Mouse (Mus musculus): Measurements from ENCODE around the gene Hnrnpa3.

The Hnrnpa3 gene

DNA sequence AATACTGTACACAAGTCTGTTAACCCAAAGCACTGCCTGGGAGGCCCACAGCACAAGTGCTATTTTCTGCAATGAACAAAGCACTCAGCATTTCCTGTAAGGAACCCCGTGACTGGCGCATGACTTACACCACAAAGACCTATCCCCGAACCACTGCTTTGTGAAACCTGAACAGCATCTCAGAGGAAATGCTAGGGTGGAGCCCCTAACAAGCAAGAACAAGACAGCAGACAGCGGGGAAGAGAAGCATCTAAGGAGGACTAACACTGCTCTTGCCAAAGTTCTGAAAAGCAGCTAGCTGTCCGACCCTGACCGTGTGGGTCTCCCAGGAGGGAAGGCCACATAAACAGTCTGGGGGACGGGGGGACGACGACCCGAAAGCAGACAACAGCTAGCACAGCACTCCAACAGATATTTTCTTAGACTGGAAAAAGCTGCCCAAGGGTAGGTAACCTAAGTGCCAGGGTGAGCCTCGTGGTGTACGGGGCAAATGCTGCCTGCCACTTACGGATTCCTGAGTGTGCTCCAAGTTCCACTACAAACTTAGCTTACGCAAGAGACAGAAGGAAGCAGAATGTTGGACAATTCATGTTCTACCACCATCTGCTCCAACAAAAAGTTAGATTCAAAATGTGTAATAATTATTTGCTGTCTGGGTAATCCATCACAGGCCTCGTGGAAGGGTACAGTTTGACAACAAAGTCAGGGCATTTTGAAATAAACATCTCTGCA lies 24.1 kb downstream of the Hnrnpa3 start:
- DNase-seq: peak; percentile 99

DNA sequence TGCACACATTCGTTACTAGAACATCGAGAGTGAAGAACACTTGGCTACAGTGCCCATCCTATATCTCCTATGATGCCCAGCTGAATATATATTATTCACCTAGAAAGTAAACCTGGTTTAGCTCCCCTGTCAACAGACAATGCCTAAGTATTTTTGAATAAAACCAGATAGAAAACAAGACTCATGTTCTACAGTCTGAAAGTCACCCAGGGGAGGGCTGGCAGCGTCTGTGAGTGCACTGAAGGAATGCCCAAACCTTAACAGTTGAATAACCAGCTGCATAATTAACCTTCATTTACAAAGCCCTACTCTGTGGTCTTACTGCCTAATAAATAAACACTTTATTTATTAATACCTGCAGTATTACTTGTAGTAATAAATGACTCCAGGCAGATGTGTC lies 25.5 kb downstream of the Hnrnpa3 start:
- peak; percentile 51 for DNase-seq

DNA sequence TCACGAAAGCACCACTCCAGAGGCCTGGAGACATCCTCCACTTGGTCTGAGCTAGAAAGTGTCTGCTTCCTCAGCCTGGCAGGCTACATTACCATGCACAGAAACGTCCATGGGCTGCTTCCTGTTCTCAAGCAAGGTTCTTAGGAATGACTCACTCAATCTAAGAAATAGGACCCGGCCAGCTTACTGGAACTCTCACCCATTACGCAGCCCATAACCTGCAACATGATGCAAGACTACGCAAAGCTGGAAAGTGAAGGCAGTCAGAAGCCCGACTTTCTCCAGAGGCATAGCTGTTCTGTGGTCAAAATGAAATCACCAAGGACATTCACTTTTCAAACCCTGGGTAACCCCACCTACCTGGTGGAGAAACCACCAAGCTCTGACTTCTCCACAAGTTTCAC lies 26.4 kb downstream of the Hnrnpa3 start:
- peak; percentile 96 for DNase-seq

DNA sequence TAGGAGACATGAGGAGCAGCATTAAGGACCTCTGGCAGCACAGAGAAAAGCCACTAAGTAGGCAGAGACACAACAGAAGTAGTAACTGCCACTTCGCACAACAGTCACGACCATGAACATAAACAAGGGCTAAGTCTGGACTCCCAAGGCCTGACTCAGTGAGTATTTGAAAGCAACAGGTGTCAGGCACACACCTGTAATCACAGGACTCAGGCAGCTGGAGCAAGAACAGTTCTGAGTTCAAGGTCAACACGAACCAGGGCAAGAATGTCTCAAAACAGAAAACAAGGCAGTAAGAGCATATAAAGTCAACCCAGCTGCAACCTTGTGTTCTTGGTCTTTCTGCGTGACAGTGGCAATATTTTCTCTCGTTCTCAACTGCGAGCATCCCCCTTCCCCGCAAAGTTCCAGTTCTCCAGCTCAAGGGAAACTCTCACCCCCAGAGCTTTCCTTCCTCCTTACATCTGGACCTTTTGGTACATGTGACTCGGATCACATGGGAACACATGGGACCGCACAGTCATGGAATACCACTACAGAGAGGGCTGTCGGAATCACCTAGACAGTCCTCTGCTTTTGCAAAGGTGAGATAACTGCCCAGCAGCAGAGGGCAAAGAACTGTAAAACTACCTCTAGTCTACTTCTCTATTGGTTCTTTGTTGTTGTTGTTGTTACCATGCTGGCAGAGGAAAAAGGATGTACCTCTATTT lies 28.1 kb downstream of the Hnrnpa3 start:
- peak; percentile 90 for DNase-seq

DNA sequence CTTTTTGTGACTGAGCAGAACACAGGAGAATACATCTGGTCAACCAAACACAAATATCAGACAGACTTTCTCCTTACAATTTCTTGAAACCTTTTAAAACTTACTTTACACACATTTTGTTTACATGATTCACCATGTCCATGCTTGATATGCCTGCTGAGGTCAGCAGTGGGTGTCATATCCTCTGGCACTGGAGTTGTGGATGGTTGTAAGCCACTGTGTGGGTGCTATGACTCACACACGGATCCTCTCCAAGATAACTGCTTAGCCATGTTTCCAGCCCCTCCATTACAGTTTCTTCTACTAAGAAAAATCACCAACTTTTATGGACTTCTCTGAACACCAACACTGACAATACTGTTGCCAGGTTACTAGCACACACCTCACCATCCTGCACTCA lies 29.8 kb downstream of the Hnrnpa3 start:
- DNase-seq: peak; percentile 88

DNA sequence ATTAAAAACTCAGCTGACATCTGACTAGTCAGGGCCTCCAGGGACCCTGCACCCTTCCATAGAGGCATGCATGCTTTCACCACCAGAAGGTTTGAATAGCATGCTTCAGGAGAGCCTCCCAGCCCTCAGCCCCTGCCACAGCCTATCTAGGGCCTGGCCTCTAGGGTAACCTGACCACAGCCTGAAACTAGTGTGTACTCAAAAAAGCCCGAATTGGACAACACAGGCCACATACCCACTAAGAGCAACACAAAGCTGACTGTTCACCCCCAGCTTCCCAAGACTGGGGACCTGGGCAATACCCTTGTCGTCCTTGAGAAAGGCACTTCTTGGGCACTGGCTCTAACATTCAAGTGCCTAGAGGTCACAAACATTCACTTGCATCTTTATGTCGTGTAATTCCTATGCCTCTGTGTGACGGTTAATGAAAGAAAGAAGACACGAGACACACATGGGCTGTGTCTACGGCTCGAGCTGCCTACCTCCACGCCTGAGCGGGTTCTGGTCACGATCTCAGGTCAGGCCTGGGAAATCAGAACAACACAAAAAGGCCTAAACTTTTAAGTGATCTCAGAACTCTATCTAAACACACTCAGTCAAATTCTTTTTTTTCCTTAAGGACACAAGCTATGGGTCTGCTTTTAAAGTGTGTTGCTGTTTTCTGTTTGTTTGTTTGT lies 30.6 kb downstream of the Hnrnpa3 start:
- DNase-seq: peak; percentile 92

DNA sequence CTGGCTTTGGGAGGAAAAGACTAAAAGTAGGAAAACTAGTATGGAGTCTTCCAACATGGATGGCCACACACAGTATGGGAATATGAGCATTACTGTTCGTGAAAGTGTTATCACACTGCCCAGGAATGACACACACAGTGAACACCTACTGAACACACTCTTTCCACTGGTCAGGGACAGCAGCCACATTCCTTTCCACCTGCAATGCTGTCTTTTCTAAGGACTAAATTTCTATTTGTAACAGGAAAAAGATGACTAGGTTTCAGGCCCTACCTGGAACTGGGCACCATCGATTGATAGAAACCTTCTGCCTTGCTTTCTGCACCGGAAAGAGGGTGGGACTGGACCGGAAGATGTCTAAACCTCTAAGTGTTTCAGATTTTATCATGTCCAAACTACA lies 31.6 kb downstream of the Hnrnpa3 start:
- peak; percentile 79 for DNase-seq

DNA sequence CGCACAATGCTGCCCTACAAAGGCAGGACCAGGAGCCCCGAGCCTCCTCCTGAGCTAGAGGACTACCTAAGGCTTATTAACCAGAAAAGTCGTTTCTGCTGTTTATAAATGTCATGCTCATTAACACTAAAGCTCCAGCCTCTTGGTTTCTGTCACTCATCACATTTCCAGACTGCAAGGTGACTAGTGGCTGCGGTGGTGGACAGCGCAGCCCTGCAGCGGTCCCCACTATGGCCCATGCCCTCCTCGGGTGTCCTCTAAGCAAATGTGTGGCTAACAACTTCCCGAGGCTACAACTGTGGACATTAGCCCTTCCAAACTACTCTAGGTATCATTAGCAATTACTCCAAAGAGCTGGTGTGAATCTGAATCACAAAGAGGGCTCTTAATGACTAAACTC lies 32.3 kb downstream of the Hnrnpa3 start:
- peak; percentile 76 for DNase-seq

DNA sequence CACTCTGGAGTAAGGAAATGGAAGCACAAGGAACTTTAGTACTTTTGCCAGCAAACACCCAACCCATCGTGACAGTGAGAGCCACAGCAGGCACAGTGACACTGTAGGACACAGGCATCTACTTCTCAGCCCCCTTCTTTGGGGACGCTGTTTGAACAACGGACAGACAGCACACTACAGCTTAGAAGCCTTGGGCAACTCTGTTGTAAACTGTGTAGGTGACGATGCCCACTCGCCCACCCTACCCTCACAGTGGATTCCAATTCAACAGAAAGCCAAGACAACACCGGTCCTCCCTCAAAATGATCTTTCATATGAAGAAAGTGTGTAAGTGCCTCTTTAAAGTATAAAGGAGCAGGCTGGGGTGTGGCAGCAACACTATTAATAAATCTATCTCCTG lies 33.3 kb downstream of the Hnrnpa3 start:
- peak; percentile 79 for DNase-seq

DNA sequence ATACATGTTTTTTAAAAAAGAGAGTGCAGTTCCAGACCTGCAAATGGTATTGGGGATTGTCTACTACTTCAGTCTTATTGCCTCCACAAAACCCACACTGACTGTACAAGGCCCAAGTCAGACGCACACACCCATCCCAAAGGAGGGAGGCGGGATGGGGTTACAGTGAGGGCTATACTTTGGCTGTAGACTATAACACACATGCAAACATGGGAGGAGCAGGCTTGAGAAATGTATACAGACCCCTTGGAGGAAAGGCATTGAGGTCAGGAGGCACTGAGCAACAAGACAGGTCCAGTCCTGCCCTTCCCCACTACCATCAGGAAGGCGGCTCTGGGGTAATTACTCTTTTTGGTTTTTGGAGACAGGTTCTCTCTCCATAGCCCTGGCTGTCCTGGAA lies 35.9 kb downstream of the Hnrnpa3 start:
- peak; percentile 67 for DNase-seq

DNA sequence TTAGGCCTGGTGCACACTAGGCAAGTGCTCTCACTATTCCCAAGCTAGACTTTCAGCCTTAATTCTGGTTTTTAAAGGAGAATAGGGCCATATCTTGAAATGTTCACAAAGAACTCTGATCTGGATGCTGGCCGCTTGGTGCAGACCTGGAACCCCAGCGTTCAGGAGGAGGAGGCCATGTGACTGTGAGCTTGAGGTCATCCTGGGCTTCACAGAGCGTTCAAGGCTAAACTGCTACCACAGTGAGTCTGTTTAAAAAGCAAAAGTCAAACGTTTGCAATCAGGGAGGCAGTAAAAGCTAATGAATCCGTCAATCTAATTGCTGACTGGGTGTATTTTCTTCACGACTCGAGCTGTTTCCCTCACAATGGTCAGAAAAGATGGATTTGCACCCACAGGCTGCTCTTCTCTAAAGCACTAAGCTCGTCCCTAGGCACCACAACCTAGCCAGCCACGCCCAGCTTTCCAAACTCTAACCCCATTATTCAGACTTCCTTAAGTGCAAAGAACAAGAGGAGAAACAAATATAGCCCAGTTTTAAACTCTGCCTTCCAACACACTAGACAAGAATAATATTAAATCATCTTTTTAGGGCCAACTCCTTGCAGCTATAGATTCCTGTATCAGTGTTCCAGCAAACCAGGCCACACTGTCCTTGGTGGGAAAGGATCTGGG lies 36.8 kb downstream of the Hnrnpa3 start:
- DNase-seq: peak; percentile 80

DNA sequence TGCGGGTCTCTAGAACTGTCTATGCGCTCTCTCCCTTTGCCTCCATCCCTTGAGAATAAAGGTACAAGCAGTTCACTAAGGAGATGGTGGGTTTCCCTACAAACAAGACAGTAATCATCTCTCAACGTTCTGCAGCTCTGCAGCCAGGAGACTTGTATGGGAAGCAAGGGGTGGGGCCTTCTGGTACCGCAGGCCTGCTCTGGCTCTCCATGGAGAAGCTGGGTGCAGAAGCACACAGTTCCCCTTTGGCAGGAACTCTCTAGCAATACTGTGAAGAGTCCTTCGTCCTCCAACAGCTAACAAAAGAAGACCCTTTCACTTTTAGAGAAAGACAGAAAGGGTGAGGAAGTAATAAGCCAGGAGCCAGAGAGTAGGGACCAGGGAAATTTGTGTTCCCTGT lies 37.3 kb downstream of the Hnrnpa3 start:
- DNase-seq: peak; percentile 96

DNA sequence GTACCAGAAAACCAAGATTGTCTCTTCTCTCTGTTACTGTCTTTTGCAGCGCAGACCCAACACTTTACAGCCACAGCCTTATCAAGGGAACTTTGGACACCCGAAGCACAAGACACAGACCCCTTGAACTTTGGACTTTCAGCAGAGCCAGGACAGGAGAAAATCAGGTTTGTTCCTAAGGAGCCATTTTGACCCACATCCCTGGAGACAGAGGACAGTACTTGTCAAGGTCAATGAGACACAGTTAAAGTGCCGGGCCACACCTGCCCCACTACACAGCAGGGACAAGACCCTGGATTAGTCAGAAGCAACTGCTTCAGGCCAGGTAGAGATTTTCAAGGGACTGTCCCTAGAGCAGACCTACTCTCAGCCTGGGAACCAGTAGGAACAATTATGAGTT lies 38.2 kb downstream of the Hnrnpa3 start:
- peak; percentile 80 for DNase-seq

DNA sequence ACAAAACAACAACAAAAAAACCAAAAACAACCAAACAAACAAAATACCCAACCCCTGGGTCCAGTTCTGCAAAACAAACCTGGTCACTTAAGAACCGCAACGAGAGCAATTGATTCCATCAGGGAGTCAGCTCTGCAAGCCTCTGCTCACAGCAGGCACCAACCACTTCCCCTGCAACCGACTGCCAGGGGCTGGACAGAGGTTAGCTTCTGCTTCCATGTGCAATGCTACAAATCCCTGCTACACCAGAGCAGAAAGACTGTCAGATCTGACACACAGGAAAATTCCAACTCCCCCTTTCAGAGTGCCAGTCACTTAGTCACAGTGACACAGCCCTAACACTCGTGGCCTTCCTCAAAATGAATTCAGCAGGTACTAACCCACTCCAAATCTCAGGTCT lies 38.9 kb downstream of the Hnrnpa3 start:
- peak; percentile 87 for DNase-seq

DNA sequence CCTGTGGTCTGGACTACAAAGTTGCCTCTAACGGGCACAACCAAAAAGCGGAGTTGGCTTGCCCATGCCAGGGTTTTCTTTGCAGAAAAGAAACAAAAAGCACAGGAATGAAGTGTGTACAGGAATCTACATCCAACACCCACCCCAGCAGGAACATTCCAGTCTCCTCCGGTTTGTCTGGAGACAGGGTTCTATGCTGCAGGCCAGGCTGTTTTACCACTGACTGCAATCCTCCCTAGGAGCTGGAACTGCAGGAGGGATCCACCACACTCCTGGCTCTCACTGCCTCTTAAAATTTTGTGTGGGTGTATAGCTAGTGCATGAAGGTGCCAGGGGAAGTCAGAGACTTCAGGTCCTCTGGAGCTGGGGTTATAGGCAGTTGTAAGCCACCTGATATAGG lies 39.8 kb downstream of the Hnrnpa3 start:
- DNase-seq: peak; percentile 86

DNA sequence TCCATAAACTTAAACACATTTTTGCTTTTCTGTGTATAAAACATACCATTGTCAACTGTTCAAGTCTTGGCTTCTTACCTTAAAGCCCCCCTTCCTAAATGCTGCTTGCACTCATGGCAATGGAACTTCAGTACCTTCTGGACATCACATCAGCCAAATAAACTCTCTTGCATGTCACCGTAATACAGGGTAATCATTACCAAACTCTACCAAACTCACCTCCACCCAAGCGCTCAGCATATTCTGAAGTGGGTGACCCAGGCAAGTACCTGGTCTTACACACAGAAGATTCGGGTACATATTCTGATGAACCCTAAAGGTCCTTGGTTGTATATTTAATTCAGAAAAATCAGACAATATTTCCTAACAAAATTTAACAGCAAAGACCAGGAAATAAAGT lies 41.5 kb downstream of the Hnrnpa3 start:
- DNase-seq: no peak

DNA sequence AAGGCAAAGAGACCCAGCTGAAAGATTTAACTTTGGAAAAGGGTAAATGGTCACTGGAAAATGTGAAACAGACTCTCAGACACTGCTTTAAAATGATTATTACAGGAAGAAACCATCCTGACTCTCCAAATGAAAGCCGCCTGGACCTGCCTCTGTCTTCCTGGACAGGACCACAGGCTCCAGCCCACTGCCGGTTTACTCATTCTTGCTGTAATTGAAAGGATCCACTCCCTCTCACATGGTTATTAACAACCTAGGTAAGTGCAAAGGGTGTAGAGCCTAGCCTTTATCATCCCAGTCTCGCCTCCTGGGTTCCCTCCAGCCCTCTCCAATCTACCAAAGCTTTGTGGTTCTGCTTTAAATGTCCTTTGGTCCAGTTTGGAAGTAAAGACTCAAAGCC lies 42.1 kb downstream of the Hnrnpa3 start:
- DNase-seq: peak; percentile 80

DNA sequence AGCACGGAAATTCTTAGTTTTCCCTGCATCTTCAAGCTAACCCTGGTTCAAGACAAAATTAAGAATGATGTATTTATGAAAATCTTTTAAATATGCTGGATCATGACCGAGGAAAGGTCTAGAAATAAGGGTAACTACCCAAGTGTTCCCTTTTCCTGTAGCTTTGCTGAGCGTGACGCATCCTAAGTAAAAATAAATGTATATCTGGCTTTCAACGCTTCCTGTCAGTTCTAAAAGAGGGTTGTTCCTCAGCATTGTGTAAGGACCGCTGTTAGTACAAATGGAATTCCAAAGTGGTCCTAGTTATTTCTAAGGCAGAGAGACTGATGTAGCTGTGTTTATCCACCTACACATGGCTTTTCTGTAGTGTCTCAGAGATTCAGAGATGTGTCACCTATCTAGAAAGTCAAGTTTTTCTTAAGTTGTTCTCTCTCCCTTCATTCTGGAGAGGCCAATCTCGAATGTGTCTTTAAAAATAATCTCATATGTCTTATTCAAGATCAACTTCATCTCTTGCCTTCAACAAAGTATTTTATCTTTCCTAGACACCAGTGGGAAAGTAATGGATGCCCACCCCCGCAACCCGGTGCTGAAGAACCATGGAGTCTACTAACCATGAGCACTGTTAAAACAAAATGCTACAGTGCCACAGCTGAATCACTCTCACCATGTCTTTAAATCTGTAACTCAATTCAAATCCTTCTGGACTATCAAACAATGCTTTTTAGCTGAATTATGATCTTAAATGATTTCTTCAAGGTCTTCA lies 42.9 kb downstream of the Hnrnpa3 start:
- peak; percentile 82 for DNase-seq

DNA sequence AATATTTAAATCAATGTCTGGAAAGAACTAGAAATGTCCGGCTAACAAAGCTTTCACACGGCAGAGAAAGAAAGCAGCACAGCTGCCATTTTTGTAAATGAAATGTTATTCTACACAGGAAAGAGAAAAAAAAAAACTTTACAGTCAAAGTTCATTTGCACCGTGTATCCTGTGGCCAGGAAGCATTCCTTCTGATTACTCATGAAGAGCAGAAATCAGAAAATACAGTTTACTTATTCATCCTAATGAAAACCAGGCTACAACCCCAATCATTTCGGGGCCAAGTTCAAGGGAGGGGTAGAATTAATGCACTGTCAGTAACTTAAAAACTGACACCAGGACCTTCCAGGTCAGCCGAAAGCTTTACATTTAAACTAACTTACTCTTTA lies 43.5 kb downstream of the Hnrnpa3 start:
- peak; percentile 83 for DNase-seq

DNA sequence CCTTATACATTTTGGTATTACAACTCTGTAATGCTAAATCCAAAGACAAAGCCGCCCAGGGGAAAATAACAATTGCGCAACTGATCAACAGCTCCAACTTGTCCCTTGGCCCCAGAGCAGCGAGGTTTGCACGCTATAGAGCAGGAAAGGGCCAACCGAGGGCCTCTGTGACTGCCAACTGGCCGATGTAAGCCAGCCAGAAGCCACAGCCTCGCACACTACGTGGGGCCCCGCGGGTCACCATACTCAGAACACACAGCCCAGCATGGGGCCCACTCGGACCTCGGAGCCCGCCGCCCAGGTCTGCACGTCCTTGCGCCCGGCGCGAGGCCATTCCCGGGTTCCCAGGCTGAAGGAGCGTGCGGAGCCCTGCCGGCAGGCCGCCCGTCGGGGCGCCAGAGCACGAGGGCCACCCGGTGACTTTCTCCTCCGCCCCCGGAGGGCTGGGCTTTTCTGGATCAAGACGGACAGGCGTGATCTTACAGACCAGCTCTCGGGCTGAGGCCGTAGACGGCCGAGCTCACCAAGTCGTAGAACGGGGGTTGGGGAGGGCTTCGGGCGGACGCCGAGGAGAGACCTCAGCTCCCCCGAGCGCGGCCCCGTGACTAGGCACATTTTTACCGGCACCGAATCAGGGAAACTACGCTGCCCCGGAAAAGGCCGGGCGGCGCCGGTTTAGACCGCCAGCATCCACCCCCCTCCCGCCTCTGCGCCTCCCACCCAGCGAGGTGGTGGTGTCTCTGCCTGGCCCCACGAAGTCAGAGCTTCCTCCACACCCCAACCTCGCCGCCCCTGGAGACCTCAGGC lies 44.5 kb downstream of the Hnrnpa3 start:
- peak; percentile 99 for DNase-seq

DNA sequence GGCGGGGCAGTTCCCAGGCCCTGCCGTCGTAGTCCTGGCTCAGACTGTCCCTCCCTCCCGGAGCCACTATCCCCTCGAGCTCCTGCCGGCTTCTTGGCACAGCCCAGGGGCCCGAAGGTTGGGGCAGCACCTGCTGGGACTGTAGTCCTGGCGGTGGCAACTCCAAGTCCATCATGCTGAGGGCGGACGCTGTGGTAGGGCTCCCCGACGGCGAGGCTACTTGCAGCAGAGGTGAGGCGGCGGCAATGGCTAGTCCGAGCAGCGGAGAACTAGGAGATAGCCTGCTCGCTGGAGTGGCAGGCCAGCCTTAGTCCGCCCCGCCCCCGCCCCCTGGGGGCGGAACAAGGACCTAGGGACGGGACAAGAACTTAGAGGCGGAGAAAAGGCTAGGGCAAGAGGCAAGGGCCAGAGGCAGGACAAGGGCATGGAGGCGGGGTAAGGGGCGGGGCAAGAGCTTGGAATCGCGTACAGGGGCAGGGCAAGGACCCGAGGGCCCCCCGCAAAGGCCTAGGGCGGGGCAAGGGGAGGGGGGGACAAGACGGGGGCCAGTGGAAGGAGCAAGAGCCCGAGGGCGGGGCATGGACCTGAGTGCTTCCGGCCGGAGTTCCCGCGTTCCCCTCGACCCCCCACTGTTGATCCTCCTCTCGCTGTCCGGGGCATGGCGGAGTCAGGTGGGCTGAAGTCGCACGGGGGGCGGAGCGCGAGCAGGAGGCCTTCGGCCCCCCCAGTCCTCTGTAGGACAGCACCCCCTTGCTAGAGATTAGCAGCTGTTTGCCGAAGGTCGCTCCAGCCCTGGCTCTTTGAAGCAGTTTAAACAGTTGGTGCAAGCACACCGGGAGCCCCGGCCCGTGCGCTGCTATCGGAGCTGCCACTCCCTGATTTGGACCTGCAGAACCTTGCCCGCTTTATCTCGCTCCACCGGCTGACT lies 45.4 kb downstream of the Hnrnpa3 start, which contains the start of gene Nfe2l2:
Nfe2l2 (minus strand) TSS at position 408 of the 928 bp plus-strand sequence.
- DNase-seq: peak; percentile 100

All from heart, adult 11 months (tissue).